Mouse (Mus musculus): ENCODE measurements around the gene Gm3047.
"Not testable (repeated sequence)": the region's sequence is repeated elsewhere in the genome, so short reads cannot be mapped to it uniquely, and the experiment has no call there.

Gm3047 gene

DNA sequence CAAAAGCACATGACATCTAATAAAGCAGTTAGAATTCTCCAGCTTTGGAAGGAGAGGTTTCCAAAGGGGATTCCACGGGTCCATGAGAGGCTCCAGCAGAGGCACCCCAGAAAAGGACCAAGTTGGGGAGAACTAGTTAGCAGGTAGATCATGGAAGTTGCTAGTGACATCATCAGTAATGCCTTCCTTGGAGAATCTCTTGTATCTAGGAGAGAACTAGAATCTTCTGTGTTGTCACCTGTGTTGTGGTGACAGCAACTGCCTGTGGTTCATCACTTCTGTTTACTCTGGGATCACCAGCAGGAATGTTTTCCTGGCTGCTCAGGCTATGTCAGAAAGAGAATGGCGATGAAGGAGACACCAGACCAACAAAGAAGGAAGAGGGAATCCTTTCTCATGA, at the start of gene Gm3047:
TSS of gene Gm3047 (plus strand) at position 301 of the 400 bp plus-strand sequence.
- DNase-seq (ENCODE audit: low read depth, low spot score), result not testable (repeated sequence)
